Mouse (Mus musculus): ENCODE measurements around the gene Tm6sf1. TPM values are rescaled to one million over a fixed set of nuclear protein-coding genes. Genes with fewer than 3 reads are reported as not detected.
A peak's percentile ranks its signal among the peaks of the same experiment; 100 is the strongest.

Gene Tm6sf1
- total RNA-seq, 2 experiments from 2014 or later: 18.1 to 18.3 TPM

DNA sequence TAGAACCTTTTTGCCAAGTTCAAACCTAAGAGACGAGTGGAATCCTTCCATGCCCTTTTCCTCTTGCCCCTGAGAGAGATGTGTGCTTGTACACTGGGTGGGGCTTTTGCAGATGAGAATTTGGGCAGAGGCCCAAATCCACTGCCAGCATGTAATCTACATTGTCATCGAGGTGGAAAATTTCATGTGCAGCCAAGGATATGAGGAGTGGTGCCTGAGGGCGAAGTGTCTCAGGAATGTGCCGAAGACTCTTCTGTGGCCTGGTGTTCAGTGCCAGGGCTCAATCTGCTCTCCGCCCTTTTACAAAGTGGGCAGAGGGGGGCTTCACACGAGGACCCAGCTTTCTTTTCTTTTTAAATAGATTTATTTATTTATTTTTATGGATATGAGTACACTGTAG is 15.8 kb downstream of the Tm6sf1 start:
- DNase-seq: no peak
- intact Hi-C loops (cut with DNase I): no loop called here

DNA sequence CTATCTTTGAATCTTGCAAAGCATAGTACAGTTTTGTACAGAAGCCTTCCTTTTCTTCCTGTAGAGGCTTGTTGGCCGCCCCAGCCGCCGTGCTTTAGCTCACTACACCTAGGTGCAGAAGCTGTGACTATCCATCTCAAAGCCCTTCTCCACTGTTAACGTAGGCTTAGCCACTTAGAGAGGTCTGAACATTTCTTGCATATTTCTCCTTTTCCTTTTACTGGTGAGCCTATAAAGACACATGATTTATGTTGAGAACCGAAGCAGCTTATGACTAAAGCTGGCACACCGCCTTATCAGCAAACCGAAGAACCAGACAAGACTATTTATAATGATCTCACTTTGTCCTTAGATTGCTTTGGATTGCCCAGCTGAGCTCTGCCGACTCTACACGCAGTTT is 16.6 kb downstream of the Tm6sf1 start:
- no peak for DNase-seq
- intact Hi-C loops (cut with DNase I): no loop called here

DNA sequence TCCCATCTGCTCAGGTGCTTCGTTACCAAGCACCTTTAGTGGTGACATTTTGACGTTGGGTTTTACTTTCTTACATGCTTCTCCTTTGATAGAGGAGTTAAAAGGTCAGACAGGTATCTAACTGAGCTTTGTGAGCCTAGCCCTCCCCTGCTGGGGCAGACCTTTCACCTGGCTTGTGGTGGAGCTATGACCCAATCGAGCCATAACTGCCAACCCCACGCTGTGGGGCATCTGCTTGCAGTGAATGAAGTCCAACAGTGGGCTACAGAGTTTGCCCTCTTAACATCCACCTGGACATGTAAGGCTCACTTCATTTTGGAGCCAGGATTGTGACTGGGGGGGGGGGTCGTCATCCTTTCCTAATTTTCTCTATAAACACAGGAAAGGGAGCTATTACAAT is 21.5 kb downstream of the Tm6sf1 start:
- intact Hi-C loops (cut with DNase I): no loop called here

DNA sequence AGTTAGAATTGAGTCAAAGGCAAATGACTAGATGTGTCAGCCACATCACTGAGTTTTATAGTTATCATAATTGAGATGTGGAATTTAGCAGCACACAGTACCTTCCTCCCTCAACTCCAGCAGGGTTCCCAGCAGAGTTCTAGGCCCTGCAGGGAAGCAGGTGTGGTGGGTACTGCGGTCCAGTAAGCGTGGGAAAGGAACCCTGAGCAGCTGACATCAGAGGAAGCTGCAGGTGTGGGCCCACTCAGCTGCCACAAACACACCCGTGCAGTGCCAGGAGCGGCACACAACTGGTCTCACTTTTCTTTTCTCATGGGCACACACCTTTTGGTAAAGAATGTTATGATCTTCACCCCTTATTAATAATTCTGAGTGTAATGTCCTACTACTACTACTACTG is 22.0 kb downstream of the Tm6sf1 start:
- intact Hi-C loops (cut with DNase I): no loop called here
- DNase-seq: no peak

More for the DNA sequence above, 21.5 kb downstream of the Tm6sf1 start:
- no peak for DNase-seq

DNA sequence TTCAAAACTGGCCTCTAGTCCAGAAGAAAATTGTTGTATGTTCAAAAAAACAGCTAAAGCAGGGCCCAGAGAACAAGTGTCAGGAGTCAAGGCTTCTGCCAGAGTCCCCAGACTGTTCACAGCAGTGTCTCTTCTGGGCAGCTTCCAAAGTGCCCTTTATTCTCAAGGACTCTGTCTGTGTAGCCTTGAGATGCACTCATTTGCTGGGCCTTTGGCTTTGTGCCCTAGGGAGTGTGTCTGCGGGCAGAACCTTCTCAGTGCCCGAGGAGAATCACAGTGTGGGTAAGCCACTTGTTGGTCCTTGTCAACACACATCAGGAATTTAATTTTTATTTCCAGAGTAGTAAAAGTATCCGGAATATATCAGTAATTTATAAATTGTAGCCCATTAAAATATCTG is 22.8 kb downstream of the Tm6sf1 start:
- intact Hi-C loops (cut with DNase I): no loop called here
- DNase-seq: no peak

DNA sequence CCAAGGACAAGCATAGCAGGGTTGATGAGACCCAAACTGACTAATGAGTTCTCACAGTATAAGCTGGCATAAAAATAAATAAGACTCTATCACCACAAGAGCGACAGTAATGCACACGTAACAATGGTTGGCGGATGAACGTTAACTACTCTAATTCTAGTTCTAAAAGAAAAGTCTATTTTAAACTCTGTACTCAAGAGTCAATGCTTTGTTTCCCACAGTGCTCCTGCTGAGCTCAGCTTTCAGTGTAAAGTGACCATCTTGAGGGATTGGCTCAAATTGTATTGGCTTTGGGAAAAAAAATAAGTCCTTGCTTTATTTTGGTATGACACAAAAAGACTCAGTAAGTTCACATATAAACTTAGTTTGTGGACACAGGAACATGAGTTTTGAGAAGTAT is 26.3 kb downstream of the Tm6sf1 start:
- intact Hi-C loops (cut with DNase I): no loop called here
- no peak for DNase-seq

DNA sequence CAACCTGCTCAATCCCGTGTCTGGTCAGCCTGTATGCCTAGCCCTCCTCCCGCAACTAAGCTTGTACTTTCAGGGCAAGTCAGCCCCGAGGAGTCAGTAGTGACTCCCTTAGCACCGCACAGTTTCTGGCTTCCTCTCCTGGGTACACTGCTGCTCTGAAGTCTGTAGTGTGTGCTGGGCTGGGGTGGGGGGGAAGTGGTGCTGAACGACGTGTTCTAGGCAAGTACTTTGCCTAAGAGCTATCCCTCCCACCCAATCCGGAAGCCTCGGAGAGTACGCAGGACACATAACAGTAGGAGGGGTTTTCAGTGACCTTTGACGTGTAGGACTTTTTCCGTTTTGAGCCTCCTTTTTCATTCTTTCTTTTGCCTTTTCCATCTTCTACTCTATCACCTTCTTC is 40.6 kb downstream of the Tm6sf1 start:
- intact Hi-C loops (cut with DNase I): no loop called here
- DNase-seq: no peak

DNA sequence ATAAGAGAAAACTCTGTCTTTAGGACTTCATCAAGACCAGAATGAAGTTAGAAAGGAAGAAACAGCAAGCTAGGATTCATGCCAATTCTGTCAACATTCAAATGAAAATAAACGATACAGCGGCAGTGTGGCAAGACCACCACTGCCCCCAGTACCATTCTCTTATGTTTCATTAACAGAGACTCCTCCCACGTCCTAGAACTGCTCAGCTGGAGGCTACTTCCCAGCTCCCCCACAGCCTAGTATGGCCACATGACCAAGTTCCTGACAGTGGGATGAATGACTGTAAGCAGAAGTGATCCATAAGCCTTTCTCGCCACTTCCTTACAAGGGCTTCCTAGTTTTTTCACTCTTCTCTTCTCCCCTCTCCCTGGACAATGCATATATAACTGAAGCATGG is 45.3 kb downstream of the Tm6sf1 start:
- DNase-seq: no peak
- intact Hi-C loops (cut with DNase I): no loop called here

DNA sequence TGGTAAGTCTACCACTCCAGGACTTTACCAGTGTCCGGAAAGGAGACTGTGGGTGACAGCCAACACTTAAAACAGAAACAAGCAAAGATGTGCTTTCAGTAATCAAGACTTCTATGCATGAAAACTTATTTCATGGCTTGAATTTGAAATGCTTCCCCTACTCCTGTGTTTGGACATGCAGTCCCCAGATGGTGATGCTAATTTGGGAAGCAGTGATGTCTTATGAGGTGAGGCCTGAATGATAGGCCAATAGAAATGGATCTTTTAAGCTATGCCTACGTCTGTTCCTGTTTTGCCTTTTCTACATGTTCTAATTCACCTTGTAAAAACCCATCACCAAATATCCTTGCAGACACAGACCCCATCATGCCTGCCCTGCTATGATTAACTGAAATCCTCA is 46.1 kb downstream of the Tm6sf1 start:
- intact Hi-C loops (cut with DNase I): no loop called here
- no peak for DNase-seq

DNA sequence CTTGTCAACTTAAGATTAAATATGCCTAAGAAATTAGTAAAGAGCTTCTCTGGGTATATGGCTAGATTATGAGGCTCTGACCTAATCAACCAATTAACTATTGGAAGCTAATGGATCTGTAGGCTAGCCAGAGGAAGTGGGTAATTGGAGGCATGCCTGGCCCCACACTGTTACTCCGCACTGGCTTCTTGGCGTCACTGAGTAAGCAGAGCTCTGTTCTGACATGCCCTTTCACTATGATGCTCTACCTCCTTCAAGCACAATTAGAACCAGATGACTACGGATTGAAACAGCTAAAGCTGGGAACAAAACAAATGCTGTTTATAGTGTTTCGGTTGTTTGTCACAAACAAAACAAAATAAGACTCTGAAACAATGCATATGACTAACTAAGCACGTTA is 59.5 kb downstream of the Tm6sf1 start:
- intact Hi-C loops (cut with DNase I): no loop called here

DNA sequence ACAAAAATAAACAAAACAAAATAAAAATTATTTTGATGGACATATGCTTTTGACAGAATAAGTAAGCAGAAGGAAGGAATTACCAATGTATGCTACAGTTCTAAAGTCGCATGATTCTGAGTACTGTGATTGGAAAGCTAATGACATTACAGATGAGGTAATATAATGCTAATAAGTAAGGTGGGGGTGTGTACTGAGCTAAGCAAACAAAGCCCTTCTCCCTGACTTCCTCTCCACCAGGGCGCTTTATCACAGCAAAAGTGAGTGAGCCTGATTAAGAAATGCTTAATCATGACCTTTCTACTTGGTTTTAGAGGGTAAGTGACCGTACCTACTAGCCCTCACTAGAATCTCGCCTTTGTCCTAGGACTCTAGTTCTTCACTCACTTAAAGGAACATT is 61.5 kb downstream of the Tm6sf1 start:
- DNase-seq: no peak
- intact Hi-C loops (cut with DNase I): no loop called here

More for the DNA sequence above, 59.5 kb downstream of the Tm6sf1 start:
- no peak for DNase-seq

DNA sequence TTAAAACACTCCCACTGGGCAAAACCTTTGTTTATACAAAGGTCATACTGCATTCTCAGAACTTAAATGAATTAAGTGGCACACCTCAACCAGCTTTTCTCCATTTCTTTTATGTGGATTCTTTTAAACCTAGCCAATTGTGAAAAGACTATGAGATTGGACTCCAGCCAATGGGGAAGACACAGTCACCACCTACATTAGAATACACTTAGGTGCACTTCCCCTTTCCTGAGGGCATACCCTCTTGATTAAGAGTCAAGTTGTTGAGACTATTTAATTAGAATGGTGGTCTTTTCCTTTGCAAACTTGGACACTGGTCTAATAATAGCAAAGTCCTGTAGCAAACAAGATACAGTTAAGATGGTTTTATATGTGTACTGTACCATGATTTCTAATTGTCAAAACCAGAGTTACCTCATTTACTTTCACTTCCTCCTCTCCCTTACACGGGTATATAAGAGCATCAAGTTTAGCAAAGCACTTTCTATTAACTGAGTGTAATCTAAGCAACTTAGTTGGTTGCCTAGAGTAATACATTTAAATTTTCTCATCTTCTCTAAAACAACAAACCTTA is 62.7 kb downstream of the Tm6sf1 start:
- intact Hi-C loops (cut with DNase I): no loop called here
- DNase-seq: no peak

DNA sequence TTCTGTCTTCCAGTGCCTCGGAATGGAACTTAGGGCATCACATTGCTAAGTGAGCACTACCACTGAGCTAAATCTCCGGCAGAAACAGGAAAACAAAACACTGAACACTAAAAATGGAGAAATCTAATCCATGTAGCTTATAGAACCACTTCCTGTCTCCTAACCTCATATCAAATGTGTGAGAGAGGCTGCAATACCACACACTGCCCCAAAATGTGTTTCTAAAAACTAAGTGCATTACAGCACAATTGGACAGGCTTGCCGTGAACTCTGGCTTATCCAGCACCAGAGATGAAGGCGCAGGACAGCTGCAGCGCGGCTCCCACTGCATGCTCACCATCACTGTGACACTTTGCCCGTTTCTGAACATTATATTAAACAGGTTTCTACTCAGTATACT is 70.2 kb downstream of the Tm6sf1 start:
- no peak for DNase-seq
- intact Hi-C loops (cut with DNase I): no loop called here

DNA sequence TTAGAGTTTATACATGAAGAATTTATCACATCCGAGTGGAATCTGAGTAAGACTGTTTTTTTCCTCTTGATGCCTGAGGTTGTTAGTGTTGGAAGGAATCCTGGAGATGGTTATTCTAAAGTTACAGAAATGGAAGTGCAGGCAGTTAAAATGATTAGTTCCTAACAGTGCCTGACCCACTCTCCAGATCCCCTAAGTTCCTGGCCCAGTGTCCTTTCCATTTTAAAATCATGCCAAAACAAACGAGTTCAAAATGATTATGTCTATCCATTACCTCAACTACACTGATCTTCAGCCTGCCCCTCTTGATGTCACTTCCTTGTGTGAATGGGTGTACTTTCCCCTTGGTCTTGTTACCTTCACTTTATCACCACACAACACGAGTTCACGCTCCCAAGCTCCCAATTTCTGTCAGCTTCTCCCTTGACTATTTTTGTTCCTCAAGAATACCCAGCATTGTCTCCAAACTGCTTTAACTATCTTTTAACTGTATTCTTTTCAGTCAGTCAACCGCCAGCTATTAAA is 73.8 kb downstream of the Tm6sf1 start:
- intact Hi-C loops (cut with DNase I): loop anchor here (5.0 kb wide), 2 partner anchors 65 to 145 kb away; partner anchors contain the start of gene 3110040N11Rik
- no peak for DNase-seq

DNA sequence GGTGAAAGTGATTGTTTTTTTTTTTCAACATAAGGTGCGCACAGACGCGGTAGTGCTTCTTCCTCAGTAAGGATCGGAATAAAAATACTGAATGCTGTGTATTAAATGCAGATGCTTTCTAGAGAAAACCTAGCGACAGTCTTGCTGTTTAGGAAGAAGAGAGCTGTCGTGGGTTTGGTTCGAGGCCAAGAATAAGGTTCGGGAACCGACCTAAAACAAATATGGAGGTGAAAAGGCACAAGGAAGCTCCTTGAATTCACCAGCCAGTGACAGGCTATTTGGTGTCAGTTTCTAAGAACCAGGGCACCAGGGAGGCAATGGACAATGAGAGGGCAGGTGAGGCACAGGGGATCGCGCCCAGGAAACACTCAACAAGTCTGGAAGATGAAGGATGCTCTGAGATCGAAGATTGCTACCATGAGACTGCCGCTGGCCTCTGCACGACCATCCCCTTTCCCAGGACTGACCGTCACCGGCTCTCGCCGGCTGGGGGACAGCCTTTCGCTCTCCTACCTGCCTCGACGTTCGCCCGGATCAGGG is 74.3 kb downstream of the Tm6sf1 start:
- intact Hi-C loops (cut with DNase I): loop anchor here (5.0 kb wide), 2 partner anchors 66 to 146 kb away; partner anchors contain the start of gene 3110040N11Rik
- DNase-seq: peak in 1 of 2 experiments; percentile 5

DNA sequence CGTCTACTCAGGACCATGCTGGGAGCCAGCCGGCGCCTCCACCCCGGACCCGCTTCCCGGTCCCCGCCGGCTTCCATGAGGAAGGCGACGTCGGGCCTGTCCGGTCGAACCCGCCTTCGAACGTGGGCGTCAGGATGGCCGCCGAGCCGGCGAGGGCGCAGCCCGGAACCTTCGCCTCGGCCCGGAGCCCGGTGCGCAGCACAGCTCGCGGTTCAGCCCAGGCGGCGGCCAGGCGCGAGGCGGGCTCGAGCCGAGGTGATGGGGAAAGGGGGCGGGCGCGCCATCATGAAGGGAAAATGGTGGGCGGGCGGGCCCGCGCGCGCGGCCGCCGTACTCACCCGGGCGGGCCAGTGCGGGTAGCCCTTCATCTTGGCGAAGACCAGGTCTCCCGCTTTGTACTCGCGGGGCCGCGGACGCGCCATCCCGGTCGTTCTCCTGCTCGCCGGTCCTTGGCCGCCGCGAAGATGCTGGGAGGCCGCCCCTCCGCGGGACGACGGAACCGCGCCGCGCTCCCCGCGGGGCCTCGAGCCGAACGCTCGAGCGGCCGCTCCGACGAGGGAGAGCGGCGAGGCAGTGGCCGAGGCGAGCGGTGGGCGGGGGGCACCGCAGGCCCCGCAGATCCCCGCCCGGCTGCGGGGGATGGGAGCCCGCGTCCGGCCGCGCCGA is 74.9 kb downstream of the Tm6sf1 start:
- intact Hi-C loops (cut with DNase I): loop anchor here (2.0 to 5.0 kb wide), 3 partner anchors 66 to 146 kb away; partner anchors contain the start of genes 3110040N11Rik and Btbd1
- DNase-seq: peak; percentile 76 to 79

Other genes with a start within 250 kb of the Tm6sf1 start
- 10 to 100 TPM; 69.7 to 70.8 TPM for gene Homer2, start 151.5 kb upstream of the Tm6sf1 start, total RNA-seq (2021)
- gene Ramac, start 96.1 kb upstream of the Tm6sf1 start, total RNA-seq (2021): 10 to 100 TPM; 28.8 to 30.3 TPM
- gene 3110040N11Rik, start 69.5 kb upstream of the Tm6sf1 start, total RNA-seq (2021): 10 to 100 TPM; 22.5 to 23.1 TPM
- gene Btbd1, start 29.6 kb upstream of the Tm6sf1 start, total RNA-seq (2021): 100 to 1,000 TPM; 135 TPM
- gene Gm10160, start 3.2 kb upstream of the Tm6sf1 start, total RNA-seq (2021): not detected
- 1 to 10 TPM; 8.3 to 9.5 TPM for gene Hdgfl3, start 75.5 kb downstream of the Tm6sf1 start, total RNA-seq (2021)
- gene Bnc1, start 133.3 kb downstream of the Tm6sf1 start, total RNA-seq (2021): 1 to 10 TPM; 1.6 to 2.2 TPM

Measured in heart, postnatal 14 days (tissue).